Mouse (Mus musculus) right cerebral cortex, postnatal 4 days (tissue): ENCODE measurements at regions not wholly inside any gene's neighbourhood (a gene's known extent, or its start where the extent isn't known, plus 50 kb on each side); places are given as distances from the start of the nearest gene placed in this dataset.

Source experiments
- DNase-seq: peaks from one replicate; pipeline ENCODE4 v3.0.0-alpha.2; 2022

GRCm38 (mm10) chr12:79906738-79907365 is 206.0 kb downstream of the Zfp36l1 start:
- DNase-seq: no peak

GRCm38 (mm10) chr12:79905828-79906737 is 206.7 kb downstream of the Zfp36l1 start:
- DNase-seq: no peak

DNA sequence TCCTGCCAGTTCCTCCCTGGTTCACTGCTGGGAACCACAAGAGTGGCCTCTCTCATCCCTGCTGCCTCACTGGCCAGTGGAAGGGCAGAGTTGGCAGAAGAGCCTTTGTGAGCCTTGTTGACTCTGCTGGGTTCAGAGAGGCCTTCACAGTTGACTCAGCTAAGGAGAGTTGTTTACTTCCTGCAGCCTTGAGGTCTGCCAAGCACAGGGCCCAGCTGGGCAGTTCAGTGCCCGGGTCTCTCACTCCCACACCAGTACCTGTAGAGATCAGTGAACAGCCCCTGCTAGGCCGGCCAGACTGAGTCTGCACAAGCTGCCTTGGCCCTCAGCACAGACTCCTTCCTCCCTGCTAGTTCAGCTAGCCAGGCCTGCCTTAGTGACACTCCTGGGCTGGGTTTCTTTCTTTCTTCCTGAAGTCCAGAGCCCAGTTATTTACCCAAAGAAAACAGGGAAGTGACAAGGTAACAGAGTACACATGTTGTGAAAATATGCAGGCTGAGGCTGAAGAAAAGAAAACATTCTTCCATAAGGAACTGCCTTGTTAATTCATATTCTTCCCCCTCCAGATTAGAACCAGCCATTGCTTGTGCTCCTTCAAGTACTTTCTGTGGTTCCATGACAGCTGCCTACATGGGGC is 207.8 kb downstream of the Zfp36l1 start:
- DNase-seq: no peak

GRCm38 (mm10) chr12:79902761-79903160 is 210.1 kb downstream of the Zfp36l1 start:
- no peak for DNase-seq

GRCm38 (mm10) chr12:79902163-79902562 is 210.7 kb downstream of the Zfp36l1 start:
- DNase-seq: no peak

- no peak for DNase-seq
Measured at GRCm38 (mm10) chr12:79898198-79898930, 214.4 kb downstream of the Zfp36l1 start.

- DNase-seq: no peak
Measured at GRCm38 (mm10) chr12:79895975-79896374, 216.8 kb downstream of the Zfp36l1 start.

GRCm38 (mm10) chr12:79895324-79895723 is 217.5 kb downstream of the Zfp36l1 start:
- DNase-seq: no peak

GRCm38 (mm10) chr12:79892871-79893270 is 219.9 kb downstream of the Zfp36l1 start:
- DNase-seq: no peak

DNA sequence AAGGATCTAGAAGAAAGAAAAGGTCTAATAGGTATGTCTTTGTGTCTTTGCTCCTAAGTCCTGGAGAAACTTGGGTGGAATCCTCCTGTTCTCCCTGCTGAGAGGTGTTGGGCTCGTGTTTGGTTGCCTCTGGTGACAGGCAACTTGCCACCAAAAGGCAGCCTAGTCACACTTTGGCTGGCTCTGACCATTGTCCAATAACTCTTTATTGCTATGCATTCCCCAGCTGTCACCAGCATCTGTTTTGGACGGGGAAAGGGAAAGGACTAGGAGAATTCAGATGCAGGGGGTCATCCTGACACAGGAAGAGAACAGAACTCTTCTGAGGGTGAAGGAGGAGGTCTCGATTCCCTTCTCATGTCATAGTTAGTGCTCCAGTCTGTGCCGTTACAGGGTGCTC is 220.9 kb downstream of the Zfp36l1 start:
- no peak for DNase-seq

GRCm38 (mm10) chr12:79890887-79891286 is 221.9 kb downstream of the Zfp36l1 start:
- DNase-seq: no peak

- no peak for DNase-seq
Measured at GRCm38 (mm10) chr12:79890291-79890690, 222.5 kb downstream of the Zfp36l1 start.

DNA sequence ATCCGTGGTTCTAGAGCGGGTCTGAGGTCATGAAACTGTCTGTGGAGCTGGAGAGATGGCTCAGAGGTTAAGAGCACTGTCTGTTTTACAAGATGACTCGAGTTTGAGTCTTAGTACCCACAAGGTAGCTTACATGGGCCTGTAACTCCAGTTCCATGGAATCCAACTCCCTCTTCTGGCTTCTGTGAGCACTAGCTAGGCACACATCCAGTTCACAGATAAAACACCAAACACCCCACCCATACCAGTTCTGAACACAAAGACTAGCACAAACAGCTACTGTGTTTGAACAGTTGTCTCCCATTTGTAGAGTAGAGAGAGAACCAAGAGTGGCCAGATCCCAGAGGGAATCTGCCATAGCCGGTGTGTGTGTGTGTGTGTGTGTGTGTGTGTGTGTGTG is 224.0 kb downstream of the Zfp36l1 start:
- DNase-seq: no peak

DNA sequence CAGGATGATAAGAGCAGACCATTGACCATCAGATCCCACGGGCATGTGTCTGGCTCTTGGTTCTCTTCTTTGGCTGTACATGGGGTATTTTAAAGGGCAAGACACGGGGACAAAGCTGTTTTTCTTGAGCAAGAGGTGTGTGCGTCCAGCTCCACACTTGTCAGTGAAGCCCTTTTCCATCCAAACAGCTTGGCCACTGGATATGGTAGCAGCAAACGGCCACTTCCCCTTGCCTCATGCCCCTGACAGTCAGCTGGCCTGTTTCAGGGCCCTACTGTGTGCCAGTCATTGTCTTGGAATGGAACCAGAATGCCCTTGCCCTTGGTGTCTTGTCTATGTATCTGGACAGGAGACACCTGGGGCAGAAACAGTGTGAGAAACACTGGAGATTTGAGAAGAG is 224.7 kb downstream of the Zfp36l1 start:
- DNase-seq: no peak

DNA sequence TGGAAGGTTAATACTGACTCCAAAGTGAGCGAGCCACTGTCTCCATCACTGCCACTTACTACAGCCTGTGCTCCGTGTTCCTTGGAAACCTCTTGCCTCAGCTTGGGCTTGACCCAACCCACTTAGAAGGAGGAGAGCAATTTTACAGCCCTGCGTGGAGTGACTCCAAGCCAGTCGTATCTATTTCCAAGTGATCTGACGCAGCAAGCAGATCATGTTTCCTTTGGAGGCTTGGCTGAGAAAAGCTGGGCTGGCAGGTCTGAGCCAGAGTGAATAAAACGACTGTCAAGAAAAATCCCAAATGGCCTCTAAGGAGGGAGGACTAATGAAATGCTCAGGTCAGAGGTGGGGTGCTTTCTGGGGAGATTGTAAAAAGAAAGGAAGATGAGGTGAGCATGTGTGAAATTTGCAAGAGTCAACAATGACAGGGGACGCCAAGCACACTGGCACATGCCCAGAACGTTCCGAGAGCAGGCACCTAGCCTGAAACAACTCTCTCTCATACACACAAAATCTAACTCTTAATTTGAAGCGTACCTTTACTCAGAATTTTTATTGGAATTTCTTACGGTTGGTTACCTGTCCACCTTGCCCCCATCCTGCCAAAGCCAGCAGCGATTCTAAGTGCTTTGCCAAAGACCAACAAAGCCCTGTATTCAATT is 225.5 kb downstream of the Zfp36l1 start:
- DNase-seq: no peak

GRCm38 (mm10) chr12:79886494-79886893 is 226.3 kb downstream of the Zfp36l1 start:
- DNase-seq: no peak

DNA sequence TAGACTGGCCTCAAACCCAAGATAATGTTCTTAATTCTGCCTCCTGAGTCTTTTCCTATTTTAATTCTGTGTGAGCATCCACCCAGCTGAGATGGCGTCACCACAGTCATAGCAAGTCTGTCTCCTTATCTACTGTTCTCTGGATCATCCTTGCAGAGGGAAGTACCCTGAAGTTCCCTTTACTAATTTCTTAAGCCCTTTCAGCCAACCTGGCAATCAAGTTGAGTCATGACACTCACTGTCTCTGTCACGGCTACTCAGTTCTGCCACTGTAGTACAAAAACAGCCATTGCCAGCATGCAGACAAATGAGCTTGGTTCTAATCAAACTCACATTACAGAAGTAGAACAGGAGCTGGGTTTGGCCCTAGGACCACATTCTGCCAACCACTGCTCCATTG is 227.5 kb downstream of the Zfp36l1 start:
- DNase-seq: no peak

GRCm38 (mm10) chr12:79883651-79884050 is 229.2 kb downstream of the Zfp36l1 start:
- no peak for DNase-seq

GRCm38 (mm10) chr12:79880751-79881261 is 232.0 kb downstream of the Zfp36l1 start:
- DNase-seq: no peak

GRCm38 (mm10) chr12:79880346-79880745 is 232.5 kb downstream of the Zfp36l1 start:
- DNase-seq: no peak

DNA sequence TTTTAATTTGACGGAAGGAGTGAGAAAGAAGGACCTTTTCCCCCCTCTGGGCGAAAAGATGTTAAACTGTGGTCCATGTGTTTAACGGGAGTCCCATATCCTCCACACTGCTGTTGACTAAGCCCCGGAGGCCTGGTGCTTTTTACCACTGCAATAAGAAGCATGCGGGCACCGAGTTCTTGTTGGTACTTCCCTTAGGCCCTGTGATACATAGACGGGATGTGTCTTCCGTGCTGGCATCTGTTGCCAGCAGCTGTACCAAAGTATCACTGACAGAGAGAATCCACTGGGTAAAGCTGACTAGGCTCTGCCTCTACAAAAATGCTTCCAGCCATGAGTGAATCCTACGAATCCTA is 232.9 kb downstream of the Zfp36l1 start:
- DNase-seq: no peak
